Mouse (Mus musculus) lung, postnatal 0 days (tissue): ENCODE results near the gene Il23a. TPM values are rescaled to one million over a fixed set of nuclear protein-coding genes. Genes with fewer than 3 reads are reported as not detected.
A peak's percentile ranks its signal among the peaks of the same experiment; 100 is the strongest.

Experiments
- ATAC-seq: fragments of 200-750 bp; cut with Nextera tagmentation; 2 replicates; pipeline ENCODE4 v1.8.0; 2017; ENCODE audit warnings: moderate library complexity
- DNase-seq: peaks from one replicate; pipeline ENCODE4 v3.0.0-alpha.2; 2016; ENCODE audit warnings: low spot score
- H3K27ac ChIP-seq: fragments of 300-500 bp; sonication (generic); 2 replicates; pipeline ENCODE4 v1.5.1; 2014; ENCODE audit warnings: antibody characterized with exemption, mild to moderate bottlenecking, low read length, mixed read lengths
- H3K27me3 ChIP-seq: fragments of 300-500 bp; sonication (generic); replicated peaks from 2 replicates; pipeline ENCODE4 v1.6.1; 2014; ENCODE audit warnings: low read length, mixed read lengths; ENCODE audit not compliant: insufficient read depth
- H3K36me3 ChIP-seq: fragments of 300-500 bp; sonication (generic); 2 replicates; pipeline ENCODE4 v1.6.1; 2014; ENCODE audit warnings: low read length, mixed read lengths; ENCODE audit not compliant: insufficient read depth
- H3K4me1 ChIP-seq: fragments of 300-500 bp; sonication (generic); 2 replicates; pipeline ENCODE4 v1.6.1; 2014; ENCODE audit warnings: antibody characterized with exemption, low read depth, low read length, mixed read lengths; ENCODE audit not compliant: insufficient read depth
- H3K4me2 ChIP-seq: fragments of 300-500 bp; sonication (generic); replicated peaks from 2 replicates; pipeline ENCODE4 v1.6.1; 2014; ENCODE audit warnings: low read depth, mild to moderate bottlenecking, low read length, moderate library complexity, mixed read lengths
- H3K4me3 ChIP-seq: fragments of 300-500 bp; sonication (generic); 2 replicates; pipeline ENCODE4 v1.5.1; 2014; ENCODE audit warnings: low read depth, low read length
- H3K9ac ChIP-seq: fragments of 300-500 bp; sonication (generic); replicated peaks from 2 replicates; pipeline ENCODE4 v1.6.1; 2014; ENCODE audit warnings: low read depth, mild to moderate bottlenecking
- H3K9me3 ChIP-seq: fragments of 300-500 bp; sonication (generic); 2 replicates; pipeline ENCODE4 v1.6.1; 2016; ENCODE audit warnings: low read length, mixed read lengths
- CTCF ChIP-seq: IDR thresholded peaks from 2 replicates; pipeline ENCODE4 v1.5.1; 2016; ENCODE audit warnings: antibody characterized with exemption, mild to moderate bottlenecking
- EP300 ChIP-seq: IDR thresholded peaks from 2 replicates; pipeline ENCODE4 v1.6.1; 2016; ENCODE audit warnings: antibody characterized with exemption, mild to moderate bottlenecking, control low read depth
- WGBS: fragments of 180-500 bp; shearing (Covaris S2); extraction: QIAGEN DNeasy Blood & Tissue Kit; methylation state at CpG from one replicate; pipeline ENCODE4 v1.1.7; 2014; 5-methylcytosine and 5-hydroxymethylcytosine counted together
- polyA plus RNA-seq: library from polyadenylated mRNA; unstranded; fragments of >200 nt; fragmentation: Nextera tagmentation; extraction: Ambion mirVana; gene quantifications from 2 replicates; pipeline ENCODE4 v1.2.1, GENCODE M21; 2015

Il23a gene
- polyA plus RNA-seq, 1 experiment from 2014 or later = 0.30 TPM

DNA sequence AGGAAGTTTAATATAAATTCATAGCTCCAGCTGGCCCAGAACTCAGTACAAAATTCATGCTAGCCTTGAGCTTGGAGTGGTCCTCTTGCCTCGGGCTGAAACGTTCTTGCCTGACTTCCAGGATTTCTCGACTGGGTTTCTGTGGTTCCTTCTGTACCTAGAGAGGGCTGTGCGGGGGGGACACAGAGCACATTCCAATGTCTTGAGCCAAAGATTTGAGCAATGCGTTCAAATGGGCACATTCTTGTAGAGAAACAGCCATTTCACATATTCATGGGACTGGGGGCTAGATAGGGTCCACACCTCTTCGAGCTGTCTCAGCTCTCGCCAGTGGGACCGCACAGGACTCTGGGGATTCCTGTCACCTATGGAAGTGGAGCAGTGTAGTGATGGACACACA is 42.6 kb downstream of the Il23a start:
- DNase-seq (no peak), ATAC-seq (no peak)
- Histone ChIP-seq H3K36me3 (no peaks in the 10 kb centered on the region; the same call in 1 of the 2 replicates), H3K9ac (no peak overlapping the region), H3K27me3 (no peaks in the 10 kb centered on the region), H3K27ac (no peak overlapping the region), H3K9me3 (no peaks in the 10 kb centered on the region), H3K4me2 (no peak overlapping the region), H3K4me3 (no peak overlapping the region), H3K4me1 (no peaks in the 10 kb centered on the region)
- WGBS = 79% methylated on average over 8 of the region's 8 CpGs
- TF ChIP-seq EP300 (no peak), CTCF (no peak)

DNA sequence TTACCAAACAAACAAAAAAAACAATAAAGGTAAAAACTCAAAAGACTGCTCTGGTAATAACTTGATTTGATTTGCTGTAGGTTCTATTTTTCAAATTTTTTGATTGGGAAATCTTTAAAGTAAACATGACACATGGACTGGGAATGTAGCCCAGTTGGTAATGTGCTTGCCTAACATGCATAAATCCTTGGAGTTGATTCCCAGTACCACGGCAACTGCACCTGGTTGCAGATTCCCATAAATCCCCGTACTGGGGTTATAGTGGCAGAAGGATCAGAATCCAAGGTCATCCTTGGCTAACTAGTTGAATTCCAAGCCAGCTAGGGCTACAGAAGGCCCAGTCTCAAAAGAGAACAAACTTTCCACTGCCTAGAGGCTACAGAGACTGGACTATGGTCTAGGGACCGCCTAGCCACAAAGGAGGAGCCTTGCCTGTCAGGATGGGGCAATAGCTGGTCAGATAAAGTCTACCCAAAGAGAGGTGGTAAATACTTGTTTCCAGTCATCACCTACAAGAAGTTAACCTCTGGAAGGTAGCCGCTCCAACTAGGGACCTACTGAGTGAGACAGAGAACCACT is 44.8 kb downstream of the Il23a start, which contains the start of gene Apon:
Gene Apon (plus strand): TSS at position 420 of the 579 bp plus-strand sequence.
- ATAC-seq = 0 out of 2 replicates have a peak, but pooled peaks have one; percentile 23
- Histone ChIP-seq H3K4me3 (no peak within 1 kb of the TSS), H3K9ac (no peak within 1 kb of the TSS), H3K27ac (peak within 1 kb of the TSS; percentile 26; the same call in 1 of the 2 replicates), H3K9me3 (no peaks in the 10 kb centered on the region), H3K4me1 (no peaks in the 10 kb centered on the region), H3K36me3 (peaks cover 6% of the 10 kb centered on the region), H3K27me3 (no peaks in the 10 kb centered on the region), H3K4me2 (no peak within 1 kb of the TSS)
- TF ChIP-seq EP300 (no peak), CTCF (no peak)
- DNase-seq = peak; percentile 54
- WGBS = 68% methylated on average over 4 of the region's 4 CpGs

- no peaks in the 10 kb centered on the region for H3K4me1 ChIP-seq
- 90% methylated on average over 13 of the region's 13 CpGs for WGBS
- no peak overlapping the region for H3K4me2 ChIP-seq
- H3K9ac ChIP-seq = no peak overlapping the region
- DNase-seq (no peak), ATAC-seq (no peak)
- no peak for TF ChIP-seq CTCF
- TF ChIP-seq EP300 = no peak
- no peaks in the 10 kb centered on the region for H3K27me3 ChIP-seq
- H3K27ac ChIP-seq = no peak overlapping the region
- no peaks in the 10 kb centered on the region for H3K9me3 ChIP-seq
- H3K4me3 ChIP-seq = no peak overlapping the region
- peaks cover 6% of the 10 kb centered on the region for H3K36me3 ChIP-seq
Observed at GRCm38 (mm10) chr10:128250565-128250964, 48.0 kb downstream of the Il23a start.

GRCm38 (mm10) chr10:128247020-128247732 is 51.4 kb downstream of the Il23a start:
- peak overlapping the region; percentile 82 for H3K27ac ChIP-seq
- no peak overlapping the region for H3K9ac ChIP-seq
- H3K4me3 ChIP-seq = peak overlapping the region; percentile 26
- DNase-seq (peak; percentile 76), ATAC-seq (peak; percentile 89)
- 73% methylated on average over 17 of the region's 17 CpGs for WGBS
- no peaks in the 10 kb centered on the region for H3K4me1 ChIP-seq
- H3K4me2 ChIP-seq = peak overlapping the region; percentile 47
- TF ChIP-seq EP300 = peak; percentile 76
- TF ChIP-seq CTCF = no peak
- H3K36me3 ChIP-seq = peaks cover 6% of the 10 kb centered on the region
- no peaks in the 10 kb centered on the region for H3K9me3 ChIP-seq
- H3K27me3 ChIP-seq = no peaks in the 10 kb centered on the region

Other genes starting within 250 kb of the Il23a start
- gene Ptges3, start 239.8 kb downstream of the Il23a start, polyA plus RNA-seq = 239 and 259 TPM in 2 replicates
- gene Atp5b, start 215.5 kb downstream of the Il23a start, polyA plus RNA-seq = 1,155 and 1,171 TPM in 2 replicates
- 11.2 and 11.4 TPM in 2 replicates for gene Baz2a, start 207.2 kb downstream of the Il23a start, polyA plus RNA-seq
- 26.4 and 28.3 TPM in 2 replicates for gene Rbms2, start 118.5 kb downstream of the Il23a start, polyA plus RNA-seq
- gene Gls2, start 104.3 kb downstream of the Il23a start, polyA plus RNA-seq = 0.82 and 0.92 TPM in 2 replicates
- gene Spryd4, start 86.9 kb downstream of the Il23a start, polyA plus RNA-seq = 16.0 and 16.9 TPM in 2 replicates
- gene Mip, start 72.9 kb downstream of the Il23a start, polyA plus RNA-seq = not detected in 2 replicates
- 11.2 and 14.5 TPM in 2 replicates for gene Timeless, start 66.7 kb downstream of the Il23a start, polyA plus RNA-seq
- not detected in 2 replicates for gene Apon, start 44.7 kb downstream of the Il23a start, polyA plus RNA-seq
- gene Apof, start 30.1 kb downstream of the Il23a start, polyA plus RNA-seq = not detected in 2 replicates
- 11.8 and 13.4 TPM in 2 replicates for gene Stat2, start 28.2 kb downstream of the Il23a start, polyA plus RNA-seq
- 19.0 and 20.2 TPM in 2 replicates for gene Pan2, start 4.6 kb upstream of the Il23a start, polyA plus RNA-seq
- gene Cnpy2, start 23.7 kb upstream of the Il23a start, polyA plus RNA-seq = 243 and 244 TPM in 2 replicates
- 85.4 and 85.8 TPM in 2 replicates for gene Cs, start 39.0 kb upstream of the Il23a start, polyA plus RNA-seq
- gene Coq10a, start 70.2 kb upstream of the Il23a start, polyA plus RNA-seq = 16.4 and 19.9 TPM in 2 replicates
- 4.2 and 4.9 TPM in 2 replicates for gene Ankrd52, start 78.4 kb upstream of the Il23a start, polyA plus RNA-seq
- gene Slc39a5, start 102.5 kb upstream of the Il23a start, polyA plus RNA-seq = 0.15 TPM in 1 of 2 replicates, not detected in the other
- 48.6 and 54.7 TPM in 2 replicates for gene Nabp2, start 112.7 kb upstream of the Il23a start, polyA plus RNA-seq
- 31.3 and 32.2 TPM in 2 replicates for gene Rnf41, start 112.9 kb upstream of the Il23a start, polyA plus RNA-seq
- 28.9 and 33.0 TPM in 2 replicates for gene Smarcc2, start 160.5 kb upstream of the Il23a start, polyA plus RNA-seq
- 1,888 and 2,049 TPM in 2 replicates for gene Myl6, start 195.4 kb upstream of the Il23a start, polyA plus RNA-seq
- 5.5 and 5.9 TPM in 2 replicates for gene Myl6b, start 199.9 kb upstream of the Il23a start, polyA plus RNA-seq
- gene Esyt1, start 227.1 kb upstream of the Il23a start, polyA plus RNA-seq = 31.1 and 38.2 TPM in 2 replicates
- gene Zc3h10, start 249.0 kb upstream of the Il23a start, polyA plus RNA-seq = 13.6 and 15.3 TPM in 2 replicates